Mouse (Mus musculus) G1E (cell line): ENCODE measurements at regions not wholly inside any gene's neighbourhood (a gene's known extent, or its start where the extent isn't known, plus 50 kb on each side); places are given as distances from the start of the nearest gene placed in this dataset.

ENCODE experiments used
- CTCF ChIP-seq: IDR thresholded peaks from 2 replicates; pipeline ENCODE4 v1.5.1; 2012; ENCODE audit warnings: low read depth, low read length, inconsistent platforms, mixed read lengths
- GATA1 ChIP-seq: IDR thresholded peaks from 2 replicates; pipeline ENCODE4 v1.6.1; 2012; ENCODE audit warnings: borderline replicate concordance, low read length, inconsistent platforms, mixed read lengths
- POLR2AphosphoS5 ChIP-seq: IDR thresholded peaks from 2 replicates; pipeline ENCODE4 v1.6.1; 2012; ENCODE audit warnings: low read depth, low read length, inconsistent platforms; ENCODE audit not compliant: insufficient replicate concordance
- TAL1 ChIP-seq: conservative IDR thresholded peaks from 2 replicates; pipeline ENCODE4 v1.6.1; 2012; ENCODE audit warnings: low read depth, low read length, inconsistent platforms, mixed read lengths

DNA sequence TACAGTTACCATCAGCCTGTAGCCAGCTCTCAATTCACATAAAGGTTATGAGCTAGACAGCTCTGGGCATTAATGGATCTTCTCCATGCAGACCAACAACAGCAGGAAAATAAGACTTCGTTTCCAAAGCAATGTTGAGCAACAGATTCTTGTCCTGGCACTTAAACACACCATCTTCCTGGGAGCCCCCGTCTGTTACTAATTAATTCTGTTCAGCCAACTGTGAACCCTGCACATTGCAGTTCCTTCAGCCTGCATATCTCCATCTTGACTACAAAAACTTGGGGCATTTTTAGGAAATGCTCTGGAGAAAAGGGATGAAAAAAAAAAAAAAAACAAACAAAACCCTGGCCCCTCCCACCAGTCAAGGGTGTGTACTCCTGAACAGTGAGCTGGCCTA, 131.2 kb downstream of the Gpat3 start:
- no peak for TF ChIP-seq CTCF
- TF ChIP-seq GATA1 = no peak
- TF ChIP-seq POLR2AphosphoS5 = no peak
- TF ChIP-seq TAL1 = no peak
